Mouse (Mus musculus) lung, postnatal 36 days (tissue): ENCODE data around the gene Mybpc2.

Experiments
- DNase-seq: peaks from one replicate; pipeline ENCODE4 v3.0.0; 2022; ENCODE audit warnings: mixed read lengths

Mybpc2 gene

GRCm38 (mm10) chr7:44461503-44462217 lies 62.8 kb downstream of the Mybpc2 start:
- DNase-seq: no peak

GRCm38 (mm10) chr7:44460767-44461502 lies 63.5 kb downstream of the Mybpc2 start:
- no peak for DNase-seq

GRCm38 (mm10) chr7:44460067-44460466 lies 64.4 kb downstream of the Mybpc2 start:
- DNase-seq: no peak

- no peak for DNase-seq
These were observed 68.2 kb downstream of the Mybpc2 start for GRCm38 (mm10) chr7:44456302-44456701.

- no peak for DNase-seq
These were observed 71.2 kb downstream of the Mybpc2 start for GRCm38 (mm10) chr7:44453256-44453655.
